Mouse (Mus musculus): Measurements from ENCODE around the gene Mab21l1. TPM values are rescaled to one million over a fixed set of nuclear protein-coding genes. Genes with fewer than 3 reads are reported as not detected.

The Mab21l1 gene
- polyA plus RNA-seq, 1 experiment from 2014 or later: 9.4 TPM

DNA sequence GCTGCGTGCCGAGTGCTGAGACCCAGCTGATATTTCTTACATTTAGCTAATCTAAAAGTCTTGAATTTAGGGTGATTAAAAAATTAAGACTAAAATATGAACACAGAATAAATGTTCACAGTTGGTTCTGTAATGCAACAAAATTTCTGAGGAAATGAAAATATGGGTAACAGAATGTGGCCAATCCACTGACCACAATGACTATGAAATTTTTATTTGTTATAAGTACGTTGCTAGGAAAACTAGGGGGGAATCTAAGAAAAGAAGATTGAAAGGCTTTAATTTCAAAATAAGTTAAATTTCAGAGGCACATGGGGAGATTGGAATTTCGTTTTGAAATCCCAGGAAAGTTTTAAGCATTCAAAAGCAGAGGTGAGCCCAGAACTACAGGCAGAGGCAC lies 8.3 kb downstream of the Mab21l1 start:
- Histone ChIP-seq H3K36me3 (ENCODE audit: control insufficient read depth, insufficient read depth, low read length) (no peaks in the 10 kb centered on the region), H3K4me2 (ENCODE audit: low read depth, low read length) (no peak overlapping the region), H3K9me3 (ENCODE audit: control insufficient read depth, low read length) (no peaks in the 10 kb centered on the region), H3K27me3 (replicated peaks; ENCODE audit: control insufficient read depth, insufficient read depth, low read length) (peaks cover 5% of the 10 kb centered on the region; the same call in 1 of the 2 replicates), H3K4me3 (ENCODE audit: low read length) (no peak overlapping the region), H3K4me1 (ENCODE audit: control insufficient read depth, insufficient read depth, low read length) (no peaks in the 10 kb centered on the region; the same call in 1 of the 2 replicates), H3K9ac (ENCODE audit: low read depth, low read length) (no peak overlapping the region), H3K27ac (ENCODE audit: low read length) (no peak overlapping the region)
- WGBS: 79% methylated on average over 4 of the region's 4 CpGs
- no peak for ATAC-seq

GRCm38 (mm10) chr3:55792251-55792650 lies 9.9 kb downstream of the Mab21l1 start:
- H3K9ac ChIP-seq (ENCODE audit: low read depth, low read length): no peak overlapping the region
- 73% methylated on average over 5 of the region's 5 CpGs for WGBS

GRCm38 (mm10) chr3:55793842-55794575 lies 11.7 kb downstream of the Mab21l1 start:
- H3K4me3 ChIP-seq (ENCODE audit: low read length): no peak overlapping the region
- H3K27me3 ChIP-seq (replicated peaks; ENCODE audit: control insufficient read depth, insufficient read depth, low read length): no peaks in the 10 kb centered on the region
- ATAC-seq: no peak
- no peaks in the 10 kb centered on the region for H3K9me3 ChIP-seq (ENCODE audit: control insufficient read depth, low read length)
- no peak overlapping the region for H3K9ac ChIP-seq (ENCODE audit: low read depth, low read length)
- H3K4me1 ChIP-seq (ENCODE audit: control insufficient read depth, insufficient read depth, low read length): no peaks in the 10 kb centered on the region
- H3K36me3 ChIP-seq (ENCODE audit: control insufficient read depth, insufficient read depth, low read length): no peaks in the 10 kb centered on the region
- 59% methylated on average over 7 of the region's 7 CpGs for WGBS
- no peak overlapping the region for H3K4me2 ChIP-seq (ENCODE audit: low read depth, low read length)
- no peak overlapping the region for H3K27ac ChIP-seq (ENCODE audit: low read length)

More at GRCm38 (mm10) chr3:55792251-55792650, 9.9 kb downstream of the Mab21l1 start:
- Histone ChIP-seq H3K36me3 (ENCODE audit: control insufficient read depth, insufficient read depth, low read length) (no peaks in the 10 kb centered on the region), H3K4me3 (ENCODE audit: low read length) (no peak overlapping the region), H3K27me3 (replicated peaks; ENCODE audit: control insufficient read depth, insufficient read depth, low read length) (0 out of 2 replicates have a peak, but pooled peaks cover 4% of the 10 kb centered on the region), H3K4me2 (ENCODE audit: low read depth, low read length) (no peak overlapping the region), H3K4me1 (ENCODE audit: control insufficient read depth, insufficient read depth, low read length) (no peaks in the 10 kb centered on the region; the same call in 1 of the 2 replicates), H3K27ac (ENCODE audit: low read length) (no peak overlapping the region), H3K9me3 (ENCODE audit: control insufficient read depth, low read length) (no peaks in the 10 kb centered on the region)
- no peak for ATAC-seq

DNA sequence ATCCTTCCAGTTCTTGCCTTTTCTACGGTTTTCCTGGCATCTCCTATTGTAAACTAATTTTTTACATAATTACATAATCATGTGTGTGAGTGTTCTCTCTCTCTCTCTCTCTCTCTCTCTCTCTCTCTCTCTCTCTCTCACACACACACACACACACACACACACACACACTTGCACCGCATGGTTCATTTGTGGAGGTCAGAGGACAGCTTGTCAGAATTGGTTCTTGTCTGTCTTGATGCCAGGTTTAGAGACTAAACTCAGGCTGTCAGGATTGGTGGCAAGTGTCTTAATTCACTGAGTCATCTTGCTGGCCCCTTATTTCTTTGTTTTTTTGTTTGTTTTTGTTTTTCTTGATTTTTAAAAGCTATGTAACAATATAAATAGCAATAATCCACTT lies 12.5 kb downstream of the Mab21l1 start:
- no peaks in the 10 kb centered on the region for H3K36me3 ChIP-seq (ENCODE audit: control insufficient read depth, insufficient read depth, low read length)
- H3K27ac ChIP-seq (ENCODE audit: low read length): no peak overlapping the region
- no peak overlapping the region for H3K4me3 ChIP-seq (ENCODE audit: low read length)
- H3K9me3 ChIP-seq (ENCODE audit: control insufficient read depth, low read length): no peaks in the 10 kb centered on the region
- H3K4me1 ChIP-seq (ENCODE audit: control insufficient read depth, insufficient read depth, low read length): no peaks in the 10 kb centered on the region
- H3K9ac ChIP-seq (ENCODE audit: low read depth, low read length): no peak overlapping the region
- H3K27me3 ChIP-seq (replicated peaks; ENCODE audit: control insufficient read depth, insufficient read depth, low read length): no peaks in the 10 kb centered on the region
- H3K4me2 ChIP-seq (ENCODE audit: low read depth, low read length): no peak overlapping the region
- 70% methylated on average over 2 of the region's 2 CpGs for WGBS
- ATAC-seq: no peak

DNA sequence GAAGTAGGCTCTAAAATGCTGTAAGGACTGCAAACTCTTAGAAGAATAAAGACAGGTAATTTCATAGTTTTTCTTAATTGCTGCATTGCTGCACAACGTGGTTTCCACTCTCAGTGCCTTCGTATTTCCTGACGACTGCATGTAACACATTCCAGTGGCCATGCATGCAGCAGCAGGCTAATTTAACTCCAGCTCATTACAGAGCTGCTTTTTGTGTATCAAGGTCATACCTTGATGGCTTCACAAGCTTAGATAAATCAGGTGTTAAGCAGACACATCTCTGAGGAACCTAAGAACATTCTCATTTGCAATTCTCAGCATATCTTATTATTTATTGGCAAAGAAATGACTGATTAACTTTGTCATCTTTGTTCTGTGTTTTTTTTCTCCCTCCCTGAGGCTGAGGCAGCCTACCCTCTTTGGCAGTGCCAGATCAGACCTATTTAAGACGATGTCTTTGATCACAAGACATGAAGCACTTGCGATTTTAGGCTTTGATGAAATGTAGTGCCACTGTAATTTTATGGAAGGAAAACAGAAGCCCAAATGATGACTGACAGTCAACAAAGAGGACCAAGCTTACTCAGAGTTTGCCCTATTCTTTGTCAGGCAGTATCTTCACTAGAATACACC lies 32.8 kb downstream of the Mab21l1 start:
- H3K9me3 ChIP-seq (ENCODE audit: control insufficient read depth, low read length): no peaks in the 10 kb centered on the region
- peaks cover 5% of the 10 kb centered on the region; the same call in 1 of the 2 replicates for H3K4me1 ChIP-seq (ENCODE audit: control insufficient read depth, insufficient read depth, low read length)
- H3K9ac ChIP-seq (ENCODE audit: low read depth, low read length): no peak overlapping the region
- 73% methylated on average over 5 of the region's 5 CpGs for WGBS
- H3K4me2 ChIP-seq (ENCODE audit: low read depth, low read length): no peak overlapping the region
- no peaks in the 10 kb centered on the region for H3K27me3 ChIP-seq (replicated peaks; ENCODE audit: control insufficient read depth, insufficient read depth, low read length)
- no peaks in the 10 kb centered on the region for H3K36me3 ChIP-seq (ENCODE audit: control insufficient read depth, insufficient read depth, low read length)
- ATAC-seq: no peak
- no peak overlapping the region for H3K27ac ChIP-seq (ENCODE audit: low read length)
- H3K4me3 ChIP-seq (ENCODE audit: low read length): no peak overlapping the region

- Histone ChIP-seq H3K27ac (ENCODE audit: low read length) (no peak overlapping the region), H3K9me3 (ENCODE audit: control insufficient read depth, low read length) (no peaks in the 10 kb centered on the region), H3K4me1 (ENCODE audit: control insufficient read depth, insufficient read depth, low read length) (peaks cover 5% of the 10 kb centered on the region; the same call in 1 of the 2 replicates), H3K36me3 (ENCODE audit: control insufficient read depth, insufficient read depth, low read length) (no peaks in the 10 kb centered on the region), H3K9ac (ENCODE audit: low read depth, low read length) (no peak overlapping the region), H3K27me3 (replicated peaks; ENCODE audit: control insufficient read depth, insufficient read depth, low read length) (no peaks in the 10 kb centered on the region), H3K4me2 (ENCODE audit: low read depth, low read length) (no peak overlapping the region), H3K4me3 (ENCODE audit: low read length) (no peak overlapping the region)
- 74% methylated on average over 5 of the region's 5 CpGs for WGBS
- ATAC-seq: no peak
These were observed 33.8 kb downstream of the Mab21l1 start for GRCm38 (mm10) chr3:55816096-55816495.

- peaks cover 5% of the 10 kb centered on the region; the same call in 1 of the 2 replicates for H3K4me1 ChIP-seq (ENCODE audit: control insufficient read depth, insufficient read depth, low read length)
- ATAC-seq: no peak
- H3K27ac ChIP-seq (ENCODE audit: low read length): no peak overlapping the region
- H3K4me2 ChIP-seq (ENCODE audit: low read depth, low read length): no peak overlapping the region
- H3K27me3 ChIP-seq (replicated peaks; ENCODE audit: control insufficient read depth, insufficient read depth, low read length): no peaks in the 10 kb centered on the region
- H3K9ac ChIP-seq (ENCODE audit: low read depth, low read length): no peak overlapping the region
- WGBS: 70% methylated on average over 6 of the region's 6 CpGs
- no peaks in the 10 kb centered on the region for H3K36me3 ChIP-seq (ENCODE audit: control insufficient read depth, insufficient read depth, low read length)
- H3K4me3 ChIP-seq (ENCODE audit: low read length): no peak overlapping the region
- no peaks in the 10 kb centered on the region for H3K9me3 ChIP-seq (ENCODE audit: control insufficient read depth, low read length)
These were observed 34.5 kb downstream of the Mab21l1 start for GRCm38 (mm10) chr3:55816638-55817375.

- Histone ChIP-seq H3K4me1 (ENCODE audit: control insufficient read depth, insufficient read depth, low read length) (peaks cover 5% of the 10 kb centered on the region; the same call in 1 of the 2 replicates), H3K27me3 (replicated peaks; ENCODE audit: control insufficient read depth, insufficient read depth, low read length) (no peaks in the 10 kb centered on the region), H3K4me3 (ENCODE audit: low read length) (no peak overlapping the region), H3K9me3 (ENCODE audit: control insufficient read depth, low read length) (no peaks in the 10 kb centered on the region), H3K36me3 (ENCODE audit: control insufficient read depth, insufficient read depth, low read length) (no peaks in the 10 kb centered on the region), H3K27ac (ENCODE audit: low read length) (no peak overlapping the region), H3K9ac (ENCODE audit: low read depth, low read length) (no peak overlapping the region), H3K4me2 (ENCODE audit: low read depth, low read length) (no peak overlapping the region)
- ATAC-seq: peak; percentile 78
- WGBS: 59% methylated on average over 2 of the region's 2 CpGs
These were observed 35.8 kb downstream of the Mab21l1 start for GRCm38 (mm10) chr3:55818082-55818481.

DNA sequence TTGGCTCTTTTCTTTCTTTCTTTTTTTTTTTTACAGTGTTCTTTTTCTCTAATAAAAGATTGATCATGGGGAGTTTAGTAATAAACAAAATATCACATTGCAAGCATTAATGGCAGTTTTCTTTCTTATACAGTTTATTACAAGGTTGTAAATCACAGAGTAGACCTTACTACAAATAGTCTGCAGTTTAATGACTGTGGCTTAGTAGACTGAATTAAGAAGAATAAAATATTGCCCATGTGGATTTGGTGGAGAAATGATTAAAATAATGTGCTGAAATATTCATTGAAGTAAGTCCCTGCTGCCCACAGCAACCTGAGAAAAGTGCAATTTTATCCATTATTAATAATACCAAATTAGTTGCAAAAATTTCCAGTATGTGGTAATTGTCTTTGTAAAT lies 37.3 kb downstream of the Mab21l1 start:
- Histone ChIP-seq H3K9ac (ENCODE audit: low read depth, low read length) (no peak overlapping the region), H3K27me3 (replicated peaks; ENCODE audit: control insufficient read depth, insufficient read depth, low read length) (no peaks in the 10 kb centered on the region), H3K9me3 (ENCODE audit: control insufficient read depth, low read length) (no peaks in the 10 kb centered on the region), H3K36me3 (ENCODE audit: control insufficient read depth, insufficient read depth, low read length) (no peaks in the 10 kb centered on the region), H3K4me3 (ENCODE audit: low read length) (no peak overlapping the region), H3K4me1 (ENCODE audit: control insufficient read depth, insufficient read depth, low read length) (peaks cover 5% of the 10 kb centered on the region; the same call in 1 of the 2 replicates), H3K4me2 (ENCODE audit: low read depth, low read length) (no peak overlapping the region), H3K27ac (ENCODE audit: low read length) (no peak overlapping the region)
- ATAC-seq: no peak
